Mouse (Mus musculus) liver, adult 2 months (tissue): ENCODE data around the gene Gm10570.

Experiments used
- CTCF ChIP-seq: fragments of 200-500 bp; IDR thresholded peaks from 2 replicates; pipeline ENCODE4 v1.5.1; 2011; ENCODE audit warnings: low read depth, low read length, control low read depth
- POLR2A ChIP-seq: fragments of 200-500 bp; IDR thresholded peaks from 2 replicates; pipeline ENCODE4 v1.6.1; 2011; ENCODE audit warnings: low read length, control low read depth; ENCODE audit not compliant: insufficient read depth; ENCODE audit errors: extremely low read depth

GRCm38 (mm10) chr4:130274346-130275015, 34.0 kb downstream of the Gm10570 start:
- TF ChIP-seq CTCF (no peak), POLR2A (no peak)
